Mouse (Mus musculus) small intestine, adult 2 months (tissue): ENCODE data around the gene Il5. TPM values are rescaled to one million over a fixed set of nuclear protein-coding genes. Genes with fewer than 3 reads are reported as not detected.
A peak's percentile ranks its signal among the peaks of the same experiment; 100 is the strongest.

ENCODE experiments used
- H3K27ac ChIP-seq: fragments of 200-500 bp; 2 replicates; pipeline ENCODE4 v1.5.1; 2012; ENCODE audit warnings: low read depth, low read length, control low read depth, inconsistent platforms; ENCODE audit not compliant: insufficient read depth
- H3K27me3 ChIP-seq: fragments of 200-500 bp; 2 replicates; pipeline ENCODE4 v1.6.1; 2012; ENCODE audit warnings: mild to moderate bottlenecking, moderate library complexity, low read length, inconsistent platforms; ENCODE audit not compliant: control insufficient read depth, insufficient read depth
- H3K36me3 ChIP-seq: fragments of 200-500 bp; 2 replicates; pipeline ENCODE4 v1.6.1; 2012; ENCODE audit warnings: mild to moderate bottlenecking, low read length, control low read depth, inconsistent platforms; ENCODE audit not compliant: control insufficient read depth, insufficient read depth
- H3K4me1 ChIP-seq: fragments of 200-500 bp; 2 replicates; pipeline ENCODE4 v1.6.1; 2012; ENCODE audit warnings: low read length, inconsistent platforms, mixed read lengths; ENCODE audit not compliant: control insufficient read depth, insufficient read depth, insufficient read length
- H3K4me3 ChIP-seq: fragments of 200-500 bp; 2 replicates; pipeline ENCODE4 v1.5.1; 2012; ENCODE audit warnings: low read depth, mild to moderate bottlenecking, control low read depth, inconsistent platforms, low read length, moderate library complexity
- CTCF ChIP-seq: fragments of 200-500 bp; IDR thresholded peaks from 2 replicates; pipeline ENCODE4 v1.5.1; 2012; ENCODE audit warnings: low read depth, mild to moderate bottlenecking, control low read depth, inconsistent platforms, low read length, moderate library complexity, mixed read lengths; ENCODE audit not compliant: insufficient replicate concordance, insufficient read length; ENCODE audit errors: extremely low read depth
- POLR2A ChIP-seq: fragments of 200-500 bp; IDR thresholded peaks from 2 replicates; pipeline ENCODE4 v1.6.1; 2012; ENCODE audit warnings: low read depth, mild to moderate bottlenecking, control low read depth, inconsistent platforms, low read length, moderate library complexity
- WGBS: fragments of 180-500 bp; shearing (Covaris S2); methylation state at CpG from one replicate; pipeline ENCODE4 v1.1.7; 2018; 5-methylcytosine and 5-hydroxymethylcytosine counted together
- polyA plus RNA-seq: library from polyadenylated mRNA; depleted of rRNA; stranded (reverse); fragments of >200 nt; gene quantifications from 2 replicates; pipeline ENCODE4 v1.2.3, GENCODE M21; 2012

Gene Il5
- polyA plus RNA-seq, 1 experiment: not detected

DNA sequence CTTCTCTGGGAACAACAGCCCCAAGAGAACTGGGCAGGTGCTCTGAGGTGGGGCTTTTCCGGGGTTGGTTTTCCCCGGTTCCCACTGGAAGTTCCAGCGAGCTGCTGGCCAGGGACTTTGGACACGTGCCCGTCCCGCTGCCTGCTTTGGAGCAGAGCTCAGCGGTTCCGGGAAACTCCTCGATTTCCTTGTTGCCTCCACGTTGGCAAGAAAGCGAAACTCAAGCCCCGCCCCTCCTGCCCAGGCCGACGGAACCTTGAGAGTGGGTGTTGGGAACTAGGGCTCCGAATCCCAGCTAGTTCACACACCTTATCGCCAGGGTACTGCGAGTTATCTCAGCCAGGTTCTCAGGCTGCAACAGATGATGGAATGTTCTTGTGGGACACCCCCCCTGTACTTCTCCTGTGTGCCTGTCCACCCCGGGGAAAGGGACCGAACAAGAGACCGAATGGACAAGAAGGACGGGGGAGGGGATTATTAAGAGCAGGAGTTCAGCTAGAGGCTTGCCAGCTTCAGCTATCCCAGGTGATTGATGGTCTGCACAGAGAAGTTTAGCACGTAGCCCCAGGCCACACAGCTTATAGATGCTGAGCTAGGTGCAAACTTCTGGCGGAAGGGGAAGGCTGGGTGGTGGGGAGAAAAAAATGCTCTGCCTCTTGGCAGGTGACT lies 42.4 kb downstream of the Il5 start:
- Histone ChIP-seq H3K36me3 (no peaks in the 10 kb centered on the region), H3K27ac (peak overlapping the region; percentile 99), H3K4me1 (peaks cover 58% of the 10 kb centered on the region), H3K4me3 (peak overlapping the region; percentile 62), H3K27me3 (no peaks in the 10 kb centered on the region)
- whole genome bisulfite sequencing: under 1% methylated on average over 23 of the region's 23 CpGs
- TF ChIP-seq POLR2A (peak; percentile 21; the same call in 1 of the 2 replicates), CTCF (no peak)

DNA sequence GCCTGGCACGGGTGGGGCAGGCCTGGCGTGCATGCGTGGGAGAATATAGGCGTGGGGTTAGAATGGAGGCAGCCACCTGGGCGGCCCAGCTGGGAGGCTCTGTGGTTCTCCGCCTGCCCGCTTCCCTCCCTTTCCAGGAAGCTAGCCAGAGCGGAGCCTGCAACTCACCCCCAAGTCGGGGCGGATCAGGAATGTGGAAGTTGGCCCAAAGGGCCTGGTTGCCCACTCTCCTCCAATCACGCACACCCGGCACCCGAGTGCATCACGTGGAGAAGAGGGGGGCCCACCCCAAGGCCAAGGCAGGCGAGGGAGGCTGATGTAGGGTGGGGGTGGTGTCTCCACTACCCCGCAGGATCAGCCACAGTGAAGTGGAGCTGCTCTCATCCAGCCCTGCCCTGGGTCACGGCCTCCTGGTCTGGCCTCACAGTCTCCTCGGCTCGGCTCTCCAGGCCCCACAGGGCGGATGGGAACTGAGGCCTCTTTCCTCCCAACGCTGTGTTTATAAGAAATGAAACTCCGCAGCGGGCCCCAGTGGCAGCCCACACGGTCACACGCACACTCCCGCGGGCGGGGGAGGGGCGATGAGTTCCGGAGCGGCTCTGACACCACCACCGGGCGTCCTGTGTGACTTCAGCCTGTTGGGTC lies 43.0 kb downstream of the Il5 start:
- WGBS: under 1% methylated on average over 33 of the region's 33 CpGs
- H3K4me1 ChIP-seq: peaks cover 51% of the 10 kb centered on the region
- peak; percentile 37; the same call in 1 of the 2 replicates for TF ChIP-seq CTCF
- peak; percentile 78 for TF ChIP-seq POLR2A

DNA sequence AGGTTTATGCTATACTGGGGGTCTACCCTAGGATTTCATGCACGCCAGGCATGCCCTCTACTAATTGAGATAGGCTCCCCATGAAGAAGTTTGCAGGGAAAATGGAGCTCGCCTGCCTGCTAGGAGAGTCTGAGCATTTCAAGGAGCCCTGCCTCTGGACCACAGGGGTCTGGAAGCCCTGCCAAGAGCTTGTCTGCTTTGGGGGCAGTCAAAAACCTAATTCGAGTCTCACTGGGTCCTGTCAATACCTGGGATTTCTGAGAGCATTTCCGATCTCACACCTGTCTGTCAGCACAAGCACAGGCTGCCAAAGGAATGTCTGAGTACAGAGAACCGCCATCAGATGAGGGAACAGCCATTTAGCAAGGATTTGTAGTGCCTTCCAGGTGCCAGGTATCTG lies 44.0 kb downstream of the Il5 start:
- peaks cover 51% of the 10 kb centered on the region for H3K4me1 ChIP-seq
- no peak for TF ChIP-seq CTCF
- no peak for TF ChIP-seq POLR2A

More for the DNA sequence above, 43.0 kb downstream of the Il5 start:
- H3K27me3 ChIP-seq: no peaks in the 10 kb centered on the region
- peak overlapping the region; percentile 99 for H3K27ac ChIP-seq
- peak overlapping the region; percentile 62 for H3K4me3 ChIP-seq
- H3K36me3 ChIP-seq: no peaks in the 10 kb centered on the region

DNA sequence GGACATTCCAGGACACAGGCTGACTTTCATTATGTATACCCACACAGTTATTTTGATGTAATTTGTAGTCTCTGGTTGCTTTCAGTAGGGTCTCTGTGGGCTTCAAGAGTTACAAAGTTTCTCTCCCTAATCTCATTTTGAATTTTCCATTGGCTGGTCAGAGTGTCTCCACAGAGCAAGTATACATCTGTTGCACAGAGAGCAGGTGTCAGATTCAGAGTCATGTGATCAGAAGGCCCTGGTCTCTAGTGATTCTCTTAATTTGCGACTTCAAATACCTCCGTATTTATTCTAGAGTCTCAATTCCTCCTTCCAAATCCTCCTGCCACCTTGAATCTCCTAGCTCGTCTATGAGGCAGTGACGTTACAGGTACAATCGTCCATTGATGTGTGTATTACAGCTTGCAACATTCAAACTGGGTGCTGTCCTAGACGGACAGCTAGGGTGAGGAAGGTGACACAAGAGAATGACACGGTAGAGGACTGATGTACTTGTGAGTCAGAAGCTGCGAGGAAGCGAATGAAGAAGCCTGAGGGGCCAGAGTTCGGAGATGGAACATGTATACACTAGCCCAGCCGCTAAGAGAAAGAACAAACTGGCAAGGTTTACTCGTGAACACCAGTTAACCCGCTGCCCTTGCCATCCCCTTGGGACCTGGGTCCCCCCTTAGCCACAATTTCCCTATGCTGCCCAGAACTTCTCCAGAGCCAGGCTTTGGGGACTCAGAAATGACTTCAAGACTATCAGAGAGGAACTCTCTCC lies 48.0 kb downstream of the Il5 start:
- Histone ChIP-seq H3K36me3 (peaks cover 23% of the 10 kb centered on the region), H3K4me3 (no peak overlapping the region), H3K4me1 (peaks cover 30% of the 10 kb centered on the region), H3K27me3 (no peaks in the 10 kb centered on the region), H3K27ac (peak overlapping the region; percentile 89)
- TF ChIP-seq CTCF (no peak), POLR2A (no peak)
- WGBS: 82% methylated on average over 13 of the region's 13 CpGs

More for the DNA sequence above, 44.0 kb downstream of the Il5 start:
- H3K27me3 ChIP-seq: no peaks in the 10 kb centered on the region
- no peak overlapping the region for H3K4me3 ChIP-seq
- H3K36me3 ChIP-seq: no peaks in the 10 kb centered on the region
- peak overlapping the region; percentile 99 for H3K27ac ChIP-seq
- 53% methylated on average over 5 of the region's 5 CpGs for WGBS

DNA sequence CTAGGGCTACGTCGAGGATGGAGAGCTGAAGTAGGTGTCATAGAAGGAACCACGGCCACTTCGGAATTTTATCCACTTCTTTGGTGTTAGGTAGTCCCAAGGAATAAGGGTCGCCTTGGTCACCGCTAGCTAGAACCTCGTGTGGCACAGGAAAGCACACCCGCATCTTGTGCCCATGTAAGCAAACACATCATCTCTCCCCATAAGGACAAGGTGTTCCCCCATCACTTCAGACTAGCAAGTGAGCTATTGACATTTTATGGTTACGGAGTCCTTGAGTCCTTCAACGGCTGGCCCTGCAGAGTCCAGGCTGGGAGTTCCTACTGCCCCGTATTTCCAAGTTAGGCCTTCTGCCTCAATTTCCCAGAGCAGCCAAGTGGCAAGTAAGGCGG lies 48.6 kb downstream of the Il5 start:
- peaks cover 34% of the 10 kb centered on the region; the same call in 1 of the 2 replicates for H3K4me1 ChIP-seq
- TF ChIP-seq CTCF (no peak), POLR2A (no peak)
- peaks cover 29% of the 10 kb centered on the region for H3K36me3 ChIP-seq
- peak overlapping the region; percentile 90 for H3K4me3 ChIP-seq
- peak overlapping the region; percentile 89 for H3K27ac ChIP-seq
- no peaks in the 10 kb centered on the region for H3K27me3 ChIP-seq
- 47% methylated on average over 12 of the region's 12 CpGs for WGBS

DNA sequence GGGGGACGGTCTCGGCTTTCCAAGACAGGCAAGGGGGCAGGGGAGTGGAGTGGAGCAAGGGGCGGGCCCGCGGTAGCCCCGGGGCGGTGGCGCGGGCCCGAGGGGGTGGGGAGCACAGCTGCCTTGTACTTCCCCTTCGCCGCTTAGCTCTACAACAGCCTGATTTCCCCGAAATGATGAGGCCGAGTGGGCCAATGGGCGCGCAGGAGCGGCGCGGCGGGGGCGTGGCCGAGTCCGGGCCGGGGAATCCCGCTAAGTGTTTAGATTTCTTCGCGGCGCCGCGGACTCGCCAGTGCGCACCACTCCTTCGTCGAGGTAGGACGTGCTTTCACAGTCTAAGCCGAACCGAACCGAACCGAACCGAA lies 49.1 kb downstream of the Il5 start, which contains the start of gene Irf1:
Gene Irf1, plus strand, starts transcription at position 255 of the 365 bp plus-strand sequence.
- Histone ChIP-seq H3K4me3 (peak within 1 kb of the TSS; percentile 90), H3K27ac (peak within 1 kb of the TSS; percentile 100), H3K4me1 (peaks cover 34% of the 10 kb centered on the region), H3K27me3 (no peaks in the 10 kb centered on the region), H3K36me3 (peaks cover 34% of the 10 kb centered on the region)
- under 1% methylated on average over 40 of the region's 40 CpGs for WGBS
- TF ChIP-seq POLR2A (peak; percentile 99), CTCF (no peak)

DNA sequence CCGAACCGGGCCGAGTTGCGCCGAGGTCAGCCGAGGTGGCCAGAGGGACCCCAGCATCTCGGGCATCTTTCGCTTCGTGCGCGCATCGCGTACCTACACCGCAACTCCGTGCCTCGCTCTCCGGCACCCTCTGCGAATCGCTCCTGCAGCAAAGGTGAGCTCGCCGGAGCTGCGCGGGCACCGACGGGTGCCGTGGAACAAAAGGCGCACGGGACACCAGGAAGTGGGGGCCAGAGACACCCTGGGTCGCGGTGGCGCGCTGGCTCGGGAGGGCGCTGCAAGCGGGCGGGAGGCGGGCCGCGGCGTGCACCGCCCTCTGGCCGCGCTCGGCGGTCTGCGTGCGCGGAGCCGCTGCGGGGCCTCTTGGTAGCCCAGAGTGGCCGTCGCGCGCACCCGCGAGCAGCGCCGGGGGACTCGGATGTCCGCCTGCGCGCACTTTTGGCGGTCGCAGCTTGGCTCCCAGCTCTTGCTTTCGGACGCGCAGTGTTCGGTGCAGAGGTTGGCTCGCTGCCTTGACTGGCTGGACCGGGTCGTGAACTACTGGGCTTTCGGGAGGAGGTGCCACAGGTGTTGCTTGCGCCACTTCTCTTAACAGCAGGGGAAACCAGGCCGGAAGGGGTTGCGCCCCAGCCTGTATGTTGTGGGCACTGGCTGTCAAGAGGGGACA lies 49.7 kb downstream of the Il5 start:
- Histone ChIP-seq H3K4me1 (peaks cover 37% of the 10 kb centered on the region), H3K36me3 (peaks cover 40% of the 10 kb centered on the region), H3K27ac (peak overlapping the region; percentile 100), H3K27me3 (no peaks in the 10 kb centered on the region), H3K4me3 (peak overlapping the region; percentile 90)
- under 1% methylated on average over 66 of the region's 75 CpGs for WGBS
- TF ChIP-seq CTCF (no peak), POLR2A (peak; percentile 40; the same call in 1 of the 2 replicates)
